Mouse (Mus musculus): Measurements from ENCODE around the gene Ift172. TPM values are rescaled to one million over a fixed set of nuclear protein-coding genes. Genes with fewer than 3 reads are reported as not detected.

Gene Ift172
- polyA plus RNA-seq, 2 experiments, result 3.3 to 3.6 TPM

GRCm38 (mm10) chr5:31267686-31268085, 23.2 kb downstream of the Ift172 start:
- no peaks in the 10 kb centered on the region for H3K36me3 ChIP-seq (replicated peaks; ENCODE audit: control insufficient read depth, insufficient read depth, low read depth)
- no peak for DNase-seq (ENCODE audit: low read depth in 3 of 3, low spot score in 3 of 3)
- no peaks in the 10 kb centered on the region for H3K27me3 ChIP-seq (ENCODE audit: control insufficient read depth, insufficient read depth, low read length)
- ATAC-seq (ENCODE audit: insufficient read depth), result no peak
- no peaks in the 10 kb centered on the region for H3K9me3 ChIP-seq (ENCODE audit: control insufficient read depth, low read length)
- no peak overlapping the region for H3K27ac ChIP-seq
- no peak for TF ChIP-seq CTCF (IDR thresholded peaks at IDR 0.05; ENCODE audit: low read depth)
- TF ChIP-seq EP300 (IDR thresholded peaks at IDR 0.05; ENCODE audit: low read depth), result no peak
- no peak overlapping the region for H3K9ac ChIP-seq (replicated peaks)
- no peaks in the 10 kb centered on the region for H3K4me1 ChIP-seq (replicated peaks; ENCODE audit: control insufficient read depth in 2 of 2, insufficient read depth in 2 of 2, low read length in 1 of 2)
- H3K4me2 ChIP-seq (ENCODE audit: low read depth), result no peak overlapping the region
- 59% methylated on average over 6 of the region's 6 CpGs for WGBS (ENCODE audit: insufficient replicate concordance)
- H3K4me3 ChIP-seq (ENCODE audit: insufficient read depth in 1 of 2, low read depth in 2 of 2, low read length in 2 of 2), result no peak overlapping the region

- Histone ChIP-seq H3K27me3 (ENCODE audit: control insufficient read depth, insufficient read depth, low read length) (no peaks in the 10 kb centered on the region), H3K4me2 (ENCODE audit: low read depth) (no peak overlapping the region), H3K36me3 (replicated peaks; ENCODE audit: control insufficient read depth, insufficient read depth, low read depth) (no peaks in the 10 kb centered on the region), H3K27ac (no peak overlapping the region), H3K4me3 (ENCODE audit: insufficient read depth in 1 of 2, low read depth in 2 of 2, low read length in 2 of 2) (no peak overlapping the region), H3K4me1 (replicated peaks; ENCODE audit: control insufficient read depth in 2 of 2, insufficient read depth in 2 of 2, low read length in 1 of 2) (no peaks in the 10 kb centered on the region), H3K9ac (replicated peaks) (no peak overlapping the region), H3K9me3 (ENCODE audit: control insufficient read depth, low read length) (no peaks in the 10 kb centered on the region)
- 68% methylated on average over 7 of the region's 7 CpGs for WGBS (ENCODE audit: insufficient replicate concordance)
- DNase-seq (ENCODE audit: low read depth in 3 of 3, low spot score in 3 of 3) (no peak), ATAC-seq (ENCODE audit: insufficient read depth) (no peak)
- no peak for TF ChIP-seq CTCF (IDR thresholded peaks at IDR 0.05; ENCODE audit: low read depth)
- no peak for TF ChIP-seq EP300 (IDR thresholded peaks at IDR 0.05; ENCODE audit: low read depth)
These were observed 24.8 kb downstream of the Ift172 start for GRCm38 (mm10) chr5:31266101-31266500.

- no peaks in the 10 kb centered on the region for H3K36me3 ChIP-seq (replicated peaks; ENCODE audit: control insufficient read depth, insufficient read depth, low read depth)
- no peak for ATAC-seq (ENCODE audit: insufficient read depth)
- no peaks in the 10 kb centered on the region for H3K4me1 ChIP-seq (replicated peaks; ENCODE audit: control insufficient read depth in 2 of 2, insufficient read depth in 2 of 2, low read length in 1 of 2)
- no peak overlapping the region for H3K4me3 ChIP-seq (ENCODE audit: insufficient read depth in 1 of 2, low read depth in 2 of 2, low read length in 2 of 2)
- 70% methylated on average over 11 of the region's 11 CpGs for WGBS (ENCODE audit: insufficient replicate concordance)
- H3K4me2 ChIP-seq (ENCODE audit: low read depth), result no peak overlapping the region
- H3K9me3 ChIP-seq (ENCODE audit: control insufficient read depth, low read length), result no peaks in the 10 kb centered on the region
- no peak overlapping the region for H3K27ac ChIP-seq
- H3K9ac ChIP-seq (replicated peaks), result no peak overlapping the region
- TF ChIP-seq EP300 (IDR thresholded peaks at IDR 0.05; ENCODE audit: low read depth), result no peak
- TF ChIP-seq CTCF (IDR thresholded peaks at IDR 0.05; ENCODE audit: low read depth), result no peak
- DNase-seq (ENCODE audit: low read depth in 3 of 3, low spot score in 3 of 3), result no peak
- no peaks in the 10 kb centered on the region for H3K27me3 ChIP-seq (ENCODE audit: control insufficient read depth, insufficient read depth, low read length)
These were observed 33.3 kb downstream of the Ift172 start for GRCm38 (mm10) chr5:31257616-31258015.

GRCm38 (mm10) chr5:31255971-31256370, 34.9 kb downstream of the Ift172 start:
- Histone ChIP-seq H3K9me3 (ENCODE audit: control insufficient read depth, low read length) (no peaks in the 10 kb centered on the region), H3K4me3 (ENCODE audit: insufficient read depth in 1 of 2, low read depth in 2 of 2, low read length in 2 of 2) (no peak overlapping the region), H3K9ac (replicated peaks) (no peak overlapping the region), H3K27me3 (ENCODE audit: control insufficient read depth, insufficient read depth, low read length) (no peaks in the 10 kb centered on the region), H3K27ac (no peak overlapping the region), H3K4me2 (ENCODE audit: low read depth) (no peak overlapping the region), H3K36me3 (replicated peaks; ENCODE audit: control insufficient read depth, insufficient read depth, low read depth) (no peaks in the 10 kb centered on the region; the same call in 1 of the 2 replicates), H3K4me1 (replicated peaks; ENCODE audit: control insufficient read depth in 2 of 2, insufficient read depth in 2 of 2, low read length in 1 of 2) (no peaks in the 10 kb centered on the region)
- TF ChIP-seq EP300 (IDR thresholded peaks at IDR 0.05; ENCODE audit: low read depth) (no peak), CTCF (IDR thresholded peaks at IDR 0.05; ENCODE audit: low read depth) (no peak)
- WGBS (ENCODE audit: insufficient replicate concordance), result 56% methylated on average over 2 of the region's 2 CpGs
- DNase-seq (ENCODE audit: low read depth in 3 of 3, low spot score in 3 of 3), result no peak
- ATAC-seq (ENCODE audit: insufficient read depth), result no peak

GRCm38 (mm10) chr5:31255381-31255780, 35.5 kb downstream of the Ift172 start:
- Histone ChIP-seq H3K36me3 (replicated peaks; ENCODE audit: control insufficient read depth, insufficient read depth, low read depth) (peaks cover 5% of the 10 kb centered on the region), H3K27ac (no peak overlapping the region), H3K9me3 (ENCODE audit: control insufficient read depth, low read length) (no peaks in the 10 kb centered on the region), H3K4me2 (ENCODE audit: low read depth) (no peak overlapping the region), H3K4me1 (replicated peaks; ENCODE audit: control insufficient read depth in 2 of 2, insufficient read depth in 2 of 2, low read length in 1 of 2) (no peaks in the 10 kb centered on the region), H3K9ac (replicated peaks) (no peak overlapping the region), H3K4me3 (ENCODE audit: insufficient read depth in 1 of 2, low read depth in 2 of 2, low read length in 2 of 2) (no peak overlapping the region), H3K27me3 (ENCODE audit: control insufficient read depth, insufficient read depth, low read length) (no peaks in the 10 kb centered on the region)
- TF ChIP-seq EP300 (IDR thresholded peaks at IDR 0.05; ENCODE audit: low read depth) (no peak), CTCF (IDR thresholded peaks at IDR 0.05; ENCODE audit: low read depth) (no peak)
- ATAC-seq (ENCODE audit: insufficient read depth) (no peak), DNase-seq (ENCODE audit: low read depth in 3 of 3, low spot score in 3 of 3) (no peak)
- 83% methylated on average over 2 of the region's 2 CpGs for WGBS (ENCODE audit: insufficient replicate concordance)
